Mouse (Mus musculus) liver, embryonic 14.5 days (tissue): ENCODE results near the gene Lgals9.

Experiments used
- CTCF ChIP-seq: IDR thresholded peaks from 2 replicates; pipeline ENCODE4 v1.5.1; 2016; ENCODE audit warnings: antibody characterized with exemption, low read depth, control low read depth
- EP300 ChIP-seq: IDR thresholded peaks from 2 replicates; pipeline ENCODE4 v1.6.1; 2016; ENCODE audit warnings: antibody characterized with exemption, low read depth

- TF ChIP-seq EP300 (no peak), CTCF (no peak)
Observed at GRCm38 (mm10) chr11:78973381-78974150, 11.2 kb downstream of the Lgals9 start.
